Mouse (Mus musculus) megakaryocyte-erythroid progenitor cell, adult 5-6 weeks (primary cell): ENCODE data around the gene Srp9. TPM values are rescaled to one million over a fixed set of nuclear protein-coding genes. Genes with fewer than 3 reads are reported as not detected.
A peak's percentile ranks its signal among the peaks of the same experiment; 100 is the strongest.

ENCODE experiments used
- ATAC-seq: replicated peaks from 2 replicates; pipeline ENCODE4 v1.8.0; 2016; ENCODE audit warnings: mild to moderate bottlenecking, inconsistent platforms; ENCODE audit not compliant: severe bottlenecking, poor library complexity, low FRiP score, low TSS enrichment
- total RNA-seq, 2 experiments: library from RNA; stranded (forward) in 1 of 2; stranded (reverse) in 1 of 2; fragments of 200-1000, 215-1000 nt in 1 of 2; fragments of >200 nt in 1 of 2; fragmentation: Nextera tagmentation in 1 of 2; gene quantifications; 2 replicates each; pipeline ENCODE4 v1.2.3; 2014 to 2017

Srp9 gene
- total RNA-seq (2014; fragmentation: Nextera tagmentation), result 115 and 118 TPM in 2 replicates
- 67.8 and 111 TPM in 2 replicates for total RNA-seq (2017)

- ATAC-seq, result peak; percentile 96
Observed at GRCm38 (mm10) chr1:182124506-182124905, at the start of gene Srp9. Gene Srp9 (plus strand): TSS chr1:182124737.

GRCm38 (mm10) chr1:182081744-182082419 lies 42.7 kb upstream of the Srp9 start:
- ATAC-seq, result 0 out of 2 replicates have a peak, but pooled peaks have one; percentile 26

GRCm38 (mm10) chr1:182083459-182083858 lies 41.1 kb upstream of the Srp9 start:
- ATAC-seq, result no peak

GRCm38 (mm10) chr1:182086759-182087158 lies 37.8 kb upstream of the Srp9 start:
- ATAC-seq, result no peak

DNA sequence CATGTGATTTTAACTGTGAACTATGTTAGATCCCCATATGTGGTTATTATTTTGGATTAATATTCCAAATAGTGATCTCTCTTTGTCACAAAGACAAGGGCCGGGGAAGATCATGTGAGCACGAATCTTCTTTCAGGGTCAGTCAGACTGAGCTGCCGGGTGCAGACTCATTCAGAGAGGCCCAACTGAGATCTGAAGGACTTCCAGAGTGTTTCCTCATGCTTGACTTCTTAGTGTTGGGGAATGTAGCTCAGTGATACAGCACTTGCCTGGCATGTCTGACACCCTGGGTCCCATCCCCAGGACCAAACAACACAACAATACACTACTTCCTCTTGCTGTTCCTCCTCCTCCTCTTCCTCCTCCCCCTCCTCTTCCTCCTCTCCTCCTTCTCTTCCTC lies 37.2 kb upstream of the Srp9 start:
- no peak for ATAC-seq

DNA sequence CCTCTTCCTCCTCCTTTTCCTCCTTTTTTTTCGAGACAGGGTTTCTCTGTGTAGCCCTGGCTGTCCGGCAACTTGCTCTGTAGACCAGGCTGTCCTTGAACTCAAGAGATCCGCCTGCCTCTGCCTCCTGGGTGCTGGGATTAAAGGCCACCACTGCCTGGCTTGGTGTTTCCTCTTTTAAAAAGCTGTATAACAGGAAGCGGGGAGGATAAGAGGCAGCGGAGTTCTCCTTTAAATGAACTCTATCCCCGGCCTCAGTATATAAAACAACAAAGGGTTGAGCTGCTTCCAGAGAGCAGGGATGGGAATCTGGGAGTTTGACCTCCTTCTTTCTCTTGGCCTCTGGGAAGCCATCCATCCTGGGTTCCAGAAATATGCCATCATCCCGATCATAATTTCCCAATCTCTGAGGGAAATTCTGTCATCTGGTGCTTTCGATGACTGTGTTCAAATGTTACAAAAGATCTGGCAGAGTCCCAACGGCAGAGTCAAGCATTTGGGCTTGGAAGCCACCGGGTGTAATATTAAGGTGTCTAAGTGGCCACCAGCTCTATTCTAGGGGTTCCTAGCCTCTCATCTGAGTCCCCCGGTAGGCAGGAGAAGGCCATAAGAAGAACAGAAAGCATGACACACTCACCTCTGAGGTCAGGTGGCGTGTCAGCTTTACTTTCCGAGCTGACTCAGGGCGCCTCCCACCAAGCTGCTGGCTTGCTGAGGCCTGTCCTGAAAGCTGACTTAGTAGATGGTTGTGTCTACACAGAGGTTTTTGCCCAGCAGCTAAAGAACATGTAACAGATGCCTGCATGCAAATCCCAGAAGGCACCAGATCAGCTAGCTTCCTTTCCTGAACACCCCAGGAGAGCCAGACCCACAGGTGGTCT lies 36.5 kb upstream of the Srp9 start:
- ATAC-seq, result no peak

DNA sequence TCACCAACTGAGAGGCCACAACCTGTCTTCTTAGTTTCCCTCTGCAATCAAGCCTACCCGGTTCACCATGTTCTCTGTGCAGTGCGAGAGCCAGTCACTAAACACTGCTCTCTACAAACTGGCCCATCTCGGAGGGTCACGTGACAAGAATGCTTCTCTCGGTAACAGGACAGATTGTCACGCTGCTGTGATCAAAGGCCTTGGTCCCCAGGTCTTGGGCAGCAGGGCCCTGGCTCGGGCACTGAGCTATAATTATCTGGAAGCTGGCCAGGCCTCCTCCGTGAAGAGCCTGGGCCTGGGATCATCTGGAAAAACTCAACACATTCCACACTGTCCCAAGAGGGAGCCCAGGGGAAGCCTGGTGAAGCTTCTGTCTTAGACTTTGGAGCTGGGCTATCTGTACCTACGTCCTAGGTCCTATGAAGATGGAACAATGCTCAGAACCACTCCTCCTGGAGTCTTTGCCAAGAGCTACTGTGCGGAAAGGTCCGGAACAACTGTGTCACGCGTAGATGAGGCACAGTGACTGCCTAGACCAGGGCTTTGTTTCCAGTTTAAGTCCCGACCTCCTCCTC lies 35.6 kb upstream of the Srp9 start:
- no peak for ATAC-seq

DNA sequence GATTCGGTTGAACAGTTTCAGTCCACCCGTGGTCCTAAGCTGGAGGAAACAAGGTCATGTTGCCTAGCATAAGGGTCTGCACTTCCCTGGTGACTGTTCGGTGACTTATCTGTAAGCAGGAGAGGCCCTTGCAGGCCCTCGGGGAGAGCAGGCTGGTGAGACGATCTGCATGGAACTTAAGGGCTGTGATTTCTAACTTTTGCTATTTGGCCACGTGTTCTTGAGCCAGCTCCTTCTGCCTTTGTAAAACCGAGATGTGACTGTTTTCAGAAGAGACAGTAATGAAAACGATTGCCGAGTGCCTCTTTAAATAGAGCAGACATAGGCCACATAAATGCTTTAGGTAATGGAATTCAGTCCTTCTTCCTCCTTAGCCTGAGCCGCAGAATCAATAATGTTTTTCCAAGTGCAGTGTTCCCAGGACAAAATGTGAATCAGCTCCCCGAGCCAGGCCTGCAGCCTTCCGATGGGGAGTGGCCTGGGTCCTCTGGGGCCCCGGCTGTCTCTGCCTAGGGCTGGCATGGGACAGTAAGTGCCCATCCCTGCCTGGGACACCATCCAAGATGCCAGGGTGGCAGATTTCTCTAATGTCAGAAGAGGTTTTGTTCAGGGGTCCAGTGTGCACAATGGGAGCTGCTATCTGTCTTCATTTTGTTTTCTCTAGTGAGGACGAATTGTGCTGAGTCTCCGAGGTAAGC lies 34.8 kb upstream of the Srp9 start:
- no peak for ATAC-seq

DNA sequence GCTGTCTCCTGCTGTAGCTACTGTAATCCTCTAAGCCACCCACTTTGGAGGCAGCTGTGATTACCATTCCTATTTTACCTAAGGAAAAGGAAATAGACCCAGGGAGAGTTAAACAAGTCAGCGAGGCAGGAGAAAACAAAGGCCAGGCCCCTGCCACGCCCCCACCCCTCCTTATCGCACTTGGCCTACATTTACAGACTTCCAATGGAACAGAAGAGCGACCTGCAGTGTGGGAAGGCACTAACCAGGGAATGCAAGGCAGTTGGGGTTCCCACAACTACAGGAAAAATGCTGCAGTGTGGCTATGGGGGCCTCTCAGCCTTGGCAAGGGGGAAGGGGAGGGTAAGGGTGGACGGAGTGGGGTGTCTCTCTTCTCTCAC lies 34.2 kb upstream of the Srp9 start:
- no peak for ATAC-seq

GRCm38 (mm10) chr1:182091261-182091660 lies 33.3 kb upstream of the Srp9 start:
- ATAC-seq, result no peak

DNA sequence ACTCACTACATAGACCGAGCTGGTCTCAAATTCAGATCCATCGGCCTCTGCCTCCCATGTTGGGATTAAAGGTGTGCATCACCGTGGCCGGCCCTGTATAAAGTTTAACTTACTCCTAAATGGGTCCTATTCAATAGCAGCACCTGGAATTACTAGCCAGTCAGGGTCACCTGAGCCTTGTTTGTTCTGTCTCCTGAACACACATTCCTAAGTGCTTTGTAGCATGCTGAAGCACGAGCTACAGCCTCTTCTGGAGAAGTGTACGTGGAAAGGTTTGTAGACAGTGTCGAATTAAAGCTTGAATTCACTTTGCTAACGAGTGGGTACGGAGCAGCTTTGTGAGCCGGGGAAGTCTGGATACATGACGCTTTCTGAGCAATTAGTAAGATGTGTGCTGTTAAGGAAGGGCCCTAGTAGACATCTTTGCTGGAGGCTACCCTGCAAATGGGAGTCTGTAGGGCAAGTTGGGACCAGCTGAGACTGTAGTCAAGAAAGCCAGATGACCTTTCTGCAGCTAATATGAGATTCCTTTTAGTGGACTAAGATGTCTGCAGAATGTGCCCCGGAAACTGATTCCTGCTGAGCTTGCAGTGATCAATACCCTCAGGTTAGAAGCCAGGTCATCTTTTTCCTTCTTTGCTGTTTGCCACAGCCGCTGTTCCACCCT lies 32.7 kb upstream of the Srp9 start:
- ATAC-seq, result no peak

DNA sequence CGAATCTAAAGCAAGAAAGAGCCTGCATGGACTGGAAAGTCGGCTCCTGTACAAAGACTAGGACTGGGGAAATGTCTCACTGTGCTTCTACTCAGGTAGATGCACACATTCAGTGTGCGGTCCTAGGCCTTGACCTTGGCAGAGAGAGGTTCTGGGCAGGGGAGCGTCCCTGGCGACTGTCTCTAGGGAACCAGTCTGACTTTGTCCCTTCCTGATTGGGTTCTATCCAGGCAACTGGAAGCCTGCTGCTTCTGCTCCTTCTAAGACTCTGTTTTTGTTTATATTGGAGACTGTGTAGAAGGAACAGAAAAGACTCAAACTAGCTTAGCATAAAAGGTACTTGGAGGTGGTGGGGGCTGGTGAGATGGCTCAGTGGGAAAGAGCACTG lies 32.1 kb upstream of the Srp9 start:
- no peak for ATAC-seq

GRCm38 (mm10) chr1:182093407-182093806 lies 31.1 kb upstream of the Srp9 start:
- no peak for ATAC-seq

DNA sequence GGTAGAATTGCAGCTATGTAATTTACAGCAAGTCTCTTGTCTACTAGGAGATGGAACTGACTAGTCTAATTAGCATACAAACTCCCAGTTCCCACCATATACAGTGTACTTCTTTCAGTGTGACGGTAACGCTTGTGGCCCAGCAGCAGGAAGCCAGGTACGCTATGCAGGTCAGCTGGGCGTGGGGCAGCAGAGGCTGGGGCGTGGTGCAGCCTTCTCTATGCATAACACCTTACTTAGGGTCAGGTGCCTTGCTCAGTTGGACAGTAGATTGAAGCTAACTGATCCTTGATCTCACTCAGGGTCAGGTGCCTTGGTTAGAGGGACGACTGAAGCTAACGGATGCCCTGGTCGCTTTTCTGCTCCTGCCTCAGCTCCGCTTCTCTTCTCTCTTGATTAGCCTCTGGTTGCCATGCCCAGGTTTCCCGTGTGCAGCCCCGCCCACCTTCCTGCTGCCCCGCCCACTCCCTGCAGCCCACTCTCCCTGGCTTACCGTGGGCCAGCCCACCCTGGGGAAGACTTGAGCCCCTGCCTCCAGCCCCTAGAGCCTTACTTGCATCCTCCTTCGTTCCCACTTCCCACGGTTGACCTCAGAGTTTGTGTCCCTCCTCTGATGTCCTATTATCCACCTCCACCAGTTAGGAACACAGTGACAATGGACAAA lies 29.9 kb upstream of the Srp9 start:
- ATAC-seq, result no peak

DNA sequence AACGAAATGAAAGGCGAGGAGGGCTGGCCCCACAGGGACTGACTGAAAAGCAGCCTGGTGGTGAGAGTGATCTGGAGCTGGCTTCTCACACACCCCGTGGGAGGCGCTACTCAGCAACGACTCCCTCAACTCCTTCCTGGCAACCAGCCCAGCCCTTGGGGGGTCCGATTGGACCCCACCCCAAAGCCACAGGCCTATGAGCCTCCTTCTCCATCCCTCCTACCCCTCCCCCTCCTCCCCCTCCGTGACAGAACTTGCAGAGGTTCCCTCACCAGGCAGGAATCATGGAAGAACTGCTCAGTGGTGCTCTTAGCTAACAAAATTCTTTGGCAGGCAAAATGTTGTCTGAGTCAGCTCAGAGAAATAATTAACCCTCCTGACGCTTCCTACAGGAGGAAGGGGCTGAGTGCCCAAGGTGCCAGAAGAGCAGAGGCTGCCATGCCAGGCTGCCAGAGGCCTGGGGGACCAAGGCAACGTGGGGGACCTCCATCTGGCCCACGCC lies 29.2 kb upstream of the Srp9 start:
- ATAC-seq, result no peak

DNA sequence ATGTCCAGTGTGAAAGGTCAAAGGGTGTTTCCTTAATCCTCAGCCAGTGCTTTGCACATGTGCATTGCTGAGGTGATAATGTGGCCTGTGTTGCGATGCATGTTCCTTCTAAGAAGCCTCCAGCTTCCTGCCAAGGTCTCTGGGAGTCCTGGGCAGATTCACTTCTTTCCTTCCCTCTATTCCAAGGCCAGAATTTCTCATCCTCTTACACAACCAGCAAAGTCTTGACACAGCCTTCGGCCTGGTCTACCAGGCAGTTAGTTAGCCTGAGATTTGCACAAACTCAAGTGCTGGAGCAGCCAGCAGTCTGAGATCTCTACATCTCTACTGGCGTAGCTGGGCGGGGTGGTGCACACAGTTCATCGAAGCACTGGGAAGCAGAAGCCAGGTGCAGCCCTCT lies 27.8 kb upstream of the Srp9 start:
- no peak for ATAC-seq

DNA sequence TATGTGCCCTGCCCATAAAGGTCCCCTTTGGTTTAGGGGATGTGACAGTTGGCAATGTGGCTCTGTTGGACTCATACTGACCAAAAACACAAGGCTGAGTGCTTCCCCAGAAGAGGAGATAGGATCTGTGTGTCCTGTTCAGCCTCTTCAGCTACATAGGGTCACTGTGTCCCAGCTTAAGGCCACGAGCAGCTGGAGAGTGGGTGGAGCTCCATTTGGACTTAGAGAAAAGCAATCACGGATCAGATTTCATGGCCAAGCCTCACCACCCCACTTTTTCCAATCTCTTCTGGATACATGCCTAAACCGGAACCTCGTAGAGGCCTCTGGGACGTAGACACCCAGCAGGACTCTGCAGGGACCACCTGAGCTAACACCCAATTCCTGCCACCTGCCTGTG lies 25.5 kb upstream of the Srp9 start:
- no peak for ATAC-seq

- ATAC-seq, result no peak
Observed at GRCm38 (mm10) chr1:182100403-182100802, 24.1 kb upstream of the Srp9 start.

GRCm38 (mm10) chr1:182101468-182101867 lies 23.1 kb upstream of the Srp9 start:
- no peak for ATAC-seq
